Mouse (Mus musculus) yolk sac, embryonic 10.5 days (tissue): ENCODE data around the gene D5Ertd579e.

Experiments used
- DNase-seq: peaks from one replicate; pipeline ENCODE4 v3.0.0-alpha.2; 2017; ENCODE audit warnings: low spot score

The D5Ertd579e gene

DNA sequence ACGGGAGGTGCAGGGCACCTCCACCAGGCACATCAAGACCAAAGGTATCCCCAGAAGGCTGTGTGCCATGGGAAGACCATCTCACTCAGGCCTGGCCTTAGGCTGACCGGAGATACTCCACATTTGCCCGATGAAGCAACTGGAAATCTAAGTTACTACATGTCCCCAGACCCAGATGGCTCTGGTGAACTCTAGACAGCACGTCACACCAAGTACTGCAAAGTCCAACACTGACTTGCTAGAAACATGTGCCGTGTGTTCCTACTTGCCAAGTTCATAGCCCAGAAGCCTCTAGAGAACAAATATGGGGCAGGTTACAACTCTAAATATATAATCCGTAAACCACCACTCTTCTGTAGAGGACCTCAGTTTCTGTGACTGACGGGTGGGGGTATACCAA lies 125.7 kb downstream of the D5Ertd579e start:
- DNase-seq: no peak

DNA sequence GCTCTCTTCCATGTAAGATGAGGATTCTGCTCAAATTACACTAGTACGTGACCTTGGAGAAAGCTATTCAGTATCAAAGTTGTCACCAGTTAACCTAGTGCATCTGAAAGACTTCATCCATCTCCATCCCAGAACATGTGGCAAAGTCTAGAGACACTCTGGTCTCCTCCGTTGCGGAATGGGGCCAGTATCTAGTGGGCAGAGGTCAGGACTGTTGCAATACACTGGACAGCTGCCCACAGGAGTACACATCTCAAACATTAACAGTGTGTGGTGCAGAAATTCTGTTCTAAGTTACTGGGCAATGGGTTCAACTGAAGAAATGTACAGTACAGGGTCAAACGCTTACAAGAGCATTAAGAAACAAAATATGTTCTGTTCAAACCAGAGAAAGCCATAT lies 127.7 kb downstream of the D5Ertd579e start:
- peak; percentile 18 for DNase-seq

GRCm38 (mm10) chr5:36567627-36568026 lies 128.2 kb downstream of the D5Ertd579e start:
- DNase-seq: no peak

DNA sequence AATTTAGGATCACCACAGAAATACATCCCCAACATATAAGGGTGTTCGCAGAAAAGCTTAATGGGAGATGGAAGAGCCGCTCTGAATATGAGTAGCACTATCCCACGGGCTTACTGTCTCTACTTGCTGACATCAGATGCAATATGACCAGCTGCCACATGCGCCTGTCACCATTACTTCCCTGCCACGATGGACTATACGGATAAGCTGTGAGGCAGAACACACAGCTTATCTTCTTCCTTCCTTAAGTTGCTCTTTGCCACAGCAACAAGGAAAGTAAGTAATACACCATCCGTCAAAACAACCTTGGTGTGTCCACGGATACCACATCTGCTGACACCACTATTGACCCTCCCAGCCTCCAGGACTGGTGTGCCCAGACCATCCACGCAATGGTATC lies 131.3 kb downstream of the D5Ertd579e start:
- DNase-seq: no peak

DNA sequence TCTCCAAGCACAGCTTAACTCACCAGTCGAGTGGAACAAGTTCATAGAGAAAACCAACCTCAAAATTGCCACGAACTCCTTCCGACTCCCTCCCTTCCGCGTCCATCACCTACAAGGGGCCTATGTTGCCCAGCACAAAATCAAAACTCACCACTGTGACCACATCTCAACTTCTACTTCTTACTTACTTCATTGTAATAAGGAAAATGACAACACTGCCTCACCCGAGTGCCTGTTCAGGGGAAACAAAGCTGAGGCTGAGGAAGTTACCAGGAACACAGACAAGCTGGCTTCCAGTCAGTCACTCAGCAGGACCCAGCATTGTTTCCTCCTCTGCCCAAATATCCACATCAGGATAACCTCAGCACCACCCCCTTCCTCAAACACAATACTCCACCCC lies 132.1 kb downstream of the D5Ertd579e start:
- no peak for DNase-seq

DNA sequence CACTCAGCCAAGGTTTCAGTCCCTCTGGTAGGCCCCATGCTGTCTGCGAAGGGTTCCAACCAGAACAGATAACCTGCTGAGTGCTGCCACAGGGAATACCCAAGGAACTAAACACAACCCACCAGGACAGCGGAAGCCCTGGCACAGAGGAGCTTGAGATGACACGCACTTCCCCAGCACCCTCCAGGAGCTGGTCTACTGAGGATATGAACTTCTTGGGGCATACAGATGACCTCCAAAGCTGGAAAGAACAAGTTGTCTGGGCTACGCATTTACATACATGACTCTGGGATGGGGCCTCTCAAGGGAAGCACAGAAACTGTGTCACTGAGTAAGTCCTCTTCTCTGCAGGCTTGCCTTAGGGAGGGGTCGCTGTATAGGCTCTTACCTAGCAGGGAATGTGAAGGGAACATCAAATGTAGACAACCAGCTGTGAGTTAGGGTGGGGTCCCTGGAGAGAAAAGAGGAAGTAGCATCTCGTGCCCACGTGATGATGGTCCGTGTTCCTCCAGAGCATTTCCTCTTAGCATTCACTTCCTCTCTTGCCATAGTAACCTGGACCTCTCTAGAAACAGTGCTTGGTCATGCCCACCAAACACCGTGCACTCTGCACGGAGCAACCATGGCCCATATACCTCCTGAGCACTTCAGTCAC lies 132.9 kb downstream of the D5Ertd579e start:
- no peak for DNase-seq

- no peak for DNase-seq
Observed at GRCm38 (mm10) chr5:36561509-36561908, 134.3 kb downstream of the D5Ertd579e start.

DNA sequence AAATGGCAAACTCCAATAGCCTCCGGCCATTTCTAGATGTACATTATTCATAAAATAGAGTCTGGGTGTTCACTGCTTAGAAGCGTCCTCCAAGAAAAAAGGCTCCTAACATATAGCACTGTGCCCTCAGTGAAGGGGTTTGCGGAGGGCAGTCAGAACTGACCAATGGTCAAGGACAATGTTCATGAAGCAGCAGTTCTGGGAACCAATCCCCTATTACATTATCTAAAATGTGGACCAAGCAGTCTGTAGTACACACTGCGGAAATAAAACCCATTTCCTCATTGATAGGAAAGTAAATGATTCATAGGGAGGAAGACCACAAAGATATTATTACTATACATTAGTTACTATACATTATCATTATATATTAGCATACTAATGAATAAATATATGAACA lies 135.3 kb downstream of the D5Ertd579e start:
- no peak for DNase-seq

- DNase-seq: no peak
Observed at GRCm38 (mm10) chr5:36559510-36560235, 136.2 kb downstream of the D5Ertd579e start.

DNA sequence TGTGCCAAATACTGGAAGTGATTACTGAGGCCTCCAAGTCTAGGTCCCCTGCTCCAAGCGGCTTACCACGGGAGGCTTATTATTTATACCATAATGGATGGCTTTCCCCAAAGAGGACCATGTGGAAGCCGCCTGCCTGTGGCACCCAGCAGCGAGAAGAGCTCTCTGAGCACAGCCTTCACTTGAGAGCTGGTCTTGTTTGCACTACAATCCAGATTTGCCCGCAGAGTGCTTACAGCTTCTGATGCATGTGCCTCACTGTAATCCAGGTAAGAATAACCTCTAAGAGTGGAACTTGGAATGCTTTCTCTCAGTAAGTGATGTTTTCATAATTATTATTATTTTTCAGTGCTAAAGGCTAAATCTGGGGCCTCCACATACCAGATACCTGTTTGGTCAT lies 136.7 kb downstream of the D5Ertd579e start:
- no peak for DNase-seq

GRCm38 (mm10) chr5:36558526-36558925 lies 137.3 kb downstream of the D5Ertd579e start:
- no peak for DNase-seq

DNA sequence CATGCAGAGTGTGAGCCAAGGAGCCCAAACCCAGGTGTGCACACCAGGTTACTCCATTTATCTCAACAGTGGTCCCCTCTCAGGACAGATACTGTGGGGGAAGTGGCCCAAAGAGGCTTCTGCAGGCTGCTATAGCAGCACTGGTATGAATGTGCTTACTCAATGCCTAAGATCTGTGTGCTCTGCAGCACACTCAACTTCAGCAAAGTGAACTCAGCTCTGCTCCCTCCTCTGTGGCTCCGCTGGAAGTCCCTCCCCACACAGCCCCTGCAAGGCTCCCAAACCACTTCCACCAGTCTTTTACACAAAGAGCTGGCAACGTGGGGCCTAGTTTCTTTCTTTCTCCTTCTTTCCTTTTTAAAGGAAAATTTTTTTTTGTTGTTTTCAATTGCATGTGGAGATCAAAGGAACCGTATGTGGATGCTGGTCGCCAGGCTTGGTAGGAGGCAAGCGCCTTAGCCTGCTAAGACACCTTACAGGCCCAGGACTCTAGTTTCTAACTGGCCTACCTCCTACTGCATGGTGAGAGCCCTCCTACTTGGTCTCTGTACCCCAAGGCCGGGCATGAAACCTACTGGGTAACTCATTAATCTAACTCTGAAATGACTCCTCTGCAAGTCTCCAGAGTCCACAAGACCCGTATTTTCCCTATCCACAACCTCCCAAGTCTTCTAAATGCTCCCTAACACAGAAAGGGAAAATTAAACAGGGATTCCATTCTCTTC lies 138.1 kb downstream of the D5Ertd579e start:
- peak; percentile 43 for DNase-seq

DNA sequence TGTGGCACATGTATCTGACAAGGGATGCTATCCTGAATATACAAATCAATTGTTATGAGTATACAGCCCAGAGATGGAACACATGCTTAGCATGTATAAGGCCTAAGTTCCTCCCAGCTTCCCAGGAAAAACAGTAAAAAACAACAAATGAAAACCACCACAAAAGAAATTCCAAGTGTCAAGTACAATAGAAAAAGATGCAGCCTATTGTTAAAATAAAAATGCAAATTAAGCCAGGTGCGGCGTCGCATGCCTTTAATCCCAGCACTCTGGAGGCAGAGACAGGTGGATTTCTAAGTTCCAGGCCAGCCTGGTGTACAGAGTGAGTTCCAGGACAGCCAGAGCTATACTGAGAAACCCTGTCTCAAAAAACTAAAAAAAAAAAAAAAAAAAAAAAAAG lies 138.9 kb downstream of the D5Ertd579e start:
- DNase-seq: no peak

DNA sequence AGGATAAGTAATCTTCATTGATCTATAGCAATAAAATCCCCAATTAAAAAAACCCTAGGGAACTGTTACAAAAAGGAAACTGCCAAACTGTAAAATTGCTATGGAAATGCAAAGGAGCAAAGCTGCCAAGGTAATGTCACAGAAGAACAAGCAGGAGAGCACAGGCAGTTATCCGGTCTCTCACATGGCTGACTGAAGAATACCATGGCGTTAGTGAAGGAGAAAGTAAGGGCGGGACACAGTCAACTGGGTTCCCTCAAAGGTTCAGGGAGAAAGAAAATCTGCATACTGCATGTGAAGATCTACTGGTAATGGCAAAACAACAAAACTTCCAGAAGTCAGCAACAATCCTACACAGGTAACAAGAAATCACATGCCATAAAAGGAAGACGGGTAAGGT lies 139.5 kb downstream of the D5Ertd579e start:
- DNase-seq: no peak

DNA sequence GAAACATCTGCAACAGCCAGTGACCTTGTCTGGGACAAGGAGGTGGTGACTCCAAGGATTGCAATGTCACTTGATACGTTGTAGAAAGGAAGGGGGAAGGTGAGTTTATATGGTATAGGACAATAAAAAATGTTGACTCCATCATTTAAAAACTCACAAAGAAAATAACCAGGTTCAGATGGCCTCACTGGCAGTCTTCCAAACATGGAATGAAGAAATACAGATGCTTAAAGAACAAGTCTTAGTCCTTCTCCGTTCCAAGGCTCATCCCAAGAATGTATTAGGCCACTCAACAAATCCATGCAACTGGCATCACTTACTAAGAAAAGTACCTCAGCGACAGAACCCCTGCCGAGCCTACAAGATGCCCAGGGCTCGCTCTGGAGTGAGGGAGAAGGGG lies 141.3 kb downstream of the D5Ertd579e start:
- no peak for DNase-seq

DNA sequence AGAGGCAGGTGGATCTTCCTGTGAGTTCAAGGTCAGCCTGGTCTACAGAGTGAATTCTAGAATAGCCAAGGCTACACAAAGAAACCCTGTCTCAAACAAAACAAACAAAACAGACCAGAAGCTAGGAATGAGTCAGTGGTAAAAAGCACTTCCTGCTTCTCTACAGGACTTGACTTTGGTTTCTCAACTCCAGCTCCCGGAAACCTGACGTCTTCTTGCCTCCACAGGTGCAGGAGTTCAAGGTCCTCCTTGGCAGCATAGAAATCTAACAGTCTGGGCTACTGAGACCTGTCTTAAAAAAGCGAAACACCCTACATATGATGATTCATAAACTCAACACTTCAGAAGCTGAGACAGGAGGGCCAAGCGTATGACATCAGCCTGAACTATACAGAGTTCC lies 141.9 kb downstream of the D5Ertd579e start:
- peak; percentile 28 for DNase-seq

GRCm38 (mm10) chr5:36553056-36553606 lies 142.7 kb downstream of the D5Ertd579e start:
- DNase-seq: no peak

DNA sequence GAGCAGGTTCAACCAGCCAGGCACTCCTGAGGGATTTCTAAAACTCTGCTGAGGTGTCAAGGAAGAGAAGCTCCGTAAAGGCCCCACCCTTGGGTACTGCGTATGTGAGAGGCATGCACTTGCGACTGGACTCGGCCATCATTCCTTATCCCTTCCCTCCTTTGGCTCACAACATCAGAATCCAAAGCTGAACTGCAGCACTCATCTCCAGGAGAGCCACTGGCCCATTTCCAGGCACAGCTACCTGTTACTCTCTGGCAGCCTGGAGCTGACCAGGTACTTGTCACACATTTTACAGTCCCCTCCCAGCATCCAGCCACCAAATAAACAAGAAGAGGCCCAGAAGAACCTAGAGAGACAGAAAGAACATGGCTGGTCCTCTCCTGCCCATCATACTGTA lies 143.4 kb downstream of the D5Ertd579e start:
- no peak for DNase-seq
